Mouse (Mus musculus) heart, postnatal 0 days (tissue): ENCODE measurements around the gene Sgk1.

Experiments used
- CTCF ChIP-seq: IDR thresholded peaks from 2 replicates; pipeline ENCODE4 v1.5.1; 2016; ENCODE audit warnings: antibody characterized with exemption, control low read depth, low read depth
- EP300 ChIP-seq: IDR thresholded peaks from 2 replicates; pipeline ENCODE4 v1.6.1; 2016; ENCODE audit warnings: antibody characterized with exemption, low read depth

- TF ChIP-seq CTCF (no peak), EP300 (no peak)
Observed at GRCm38 (mm10) chr10:21892104-21892503, 10.1 kb downstream of the Sgk1 start.
